Mouse (Mus musculus): ENCODE results near the gene Wfdc3. TPM values are rescaled to one million over a fixed set of nuclear protein-coding genes. Genes with fewer than 3 reads are reported as not detected.
"Not testable (repeated sequence)": the region's sequence is repeated elsewhere in the genome, so short reads cannot be mapped to it uniquely, and the experiment has no call there.

The Wfdc3 gene
- total RNA-seq, 2 experiments from 2014 or later = not detected

GRCm38 (mm10) chr2:164737377-164738090 lies 8.2 kb downstream of the Wfdc3 start:
- DNase-seq = no peak

GRCm38 (mm10) chr2:164735446-164735845 lies 10.3 kb downstream of the Wfdc3 start:
- DNase-seq = no peak

- DNase-seq = no peak
Measured at GRCm38 (mm10) chr2:164734839-164735238, 10.9 kb downstream of the Wfdc3 start.

GRCm38 (mm10) chr2:164733259-164733658 lies 12.5 kb downstream of the Wfdc3 start:
- DNase-seq = no peak

DNA sequence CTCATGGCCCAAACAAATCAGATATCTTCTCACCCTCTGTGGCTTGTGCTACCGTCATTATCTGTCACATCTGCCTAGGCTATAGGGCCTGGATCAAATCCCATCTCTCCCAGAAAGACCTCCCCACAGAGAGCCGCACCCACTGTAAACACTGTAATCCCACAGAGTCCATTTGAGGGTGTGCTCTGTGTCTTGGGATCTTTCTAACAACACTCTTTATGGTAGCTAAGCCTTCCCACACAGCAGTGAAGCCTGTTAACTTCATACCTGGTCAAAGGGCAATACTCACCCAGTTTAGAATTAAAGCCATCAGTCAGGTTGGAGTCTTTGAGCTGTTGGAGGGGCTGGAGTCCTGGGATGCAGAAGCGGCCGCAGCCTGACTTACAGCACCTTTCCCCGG lies 14.0 kb downstream of the Wfdc3 start:
- DNase-seq = no peak

DNA sequence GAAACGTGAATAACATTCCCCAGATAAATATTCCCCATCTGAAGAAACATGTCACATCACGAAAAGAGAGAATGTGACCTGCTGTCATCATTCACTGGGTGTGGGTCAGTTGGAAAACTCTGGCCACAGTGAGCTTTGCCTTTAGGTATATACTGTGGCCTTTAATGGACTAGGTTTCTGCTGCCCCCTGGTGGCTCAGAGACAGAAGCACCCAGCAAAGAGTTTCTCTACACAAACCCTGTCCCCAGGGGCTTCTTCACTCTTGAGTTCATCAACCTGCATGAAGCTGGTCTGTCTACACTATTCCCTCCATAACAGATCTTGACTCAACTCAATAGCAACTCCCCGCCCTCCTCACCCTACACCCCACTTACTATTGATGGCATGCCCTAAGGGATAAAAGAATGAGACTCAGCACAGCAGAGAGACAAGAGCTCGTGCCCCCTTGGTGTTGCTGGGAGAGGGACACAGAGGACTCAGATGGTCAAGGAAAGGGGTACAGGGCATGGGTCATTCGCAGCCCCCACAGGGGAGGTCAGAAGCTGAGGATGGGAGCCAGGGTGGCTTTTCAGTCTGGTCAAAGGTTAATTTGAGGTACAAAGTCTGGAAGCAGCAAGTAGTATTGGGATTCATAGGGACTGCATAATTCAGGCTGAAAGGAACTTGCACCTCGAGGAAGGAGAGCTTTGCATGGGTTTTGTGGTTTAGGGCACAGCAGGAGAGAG lies 19.7 kb downstream of the Wfdc3 start:
- DNase-seq = peak; percentile 63

DNA sequence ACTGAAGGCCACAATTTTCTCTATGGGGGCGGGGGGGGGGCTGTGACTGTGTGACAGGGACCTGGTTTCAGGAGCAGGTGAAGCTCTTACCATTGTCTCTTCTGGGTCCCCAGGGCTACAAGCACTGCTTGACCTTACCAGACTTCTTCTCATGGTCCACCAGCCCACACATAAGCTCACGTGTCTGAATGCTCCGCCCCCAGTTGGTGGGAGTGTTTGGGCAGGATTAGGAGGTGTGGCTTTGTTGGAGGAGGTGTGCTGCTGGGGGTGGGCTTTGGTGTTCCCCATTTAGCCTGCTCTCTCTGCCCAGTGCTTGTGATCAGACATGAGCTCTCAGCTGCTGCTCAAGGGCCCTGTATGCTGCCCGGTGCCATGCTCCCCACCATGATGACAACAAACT lies 22.5 kb downstream of the Wfdc3 start:
- no peak for DNase-seq

DNA sequence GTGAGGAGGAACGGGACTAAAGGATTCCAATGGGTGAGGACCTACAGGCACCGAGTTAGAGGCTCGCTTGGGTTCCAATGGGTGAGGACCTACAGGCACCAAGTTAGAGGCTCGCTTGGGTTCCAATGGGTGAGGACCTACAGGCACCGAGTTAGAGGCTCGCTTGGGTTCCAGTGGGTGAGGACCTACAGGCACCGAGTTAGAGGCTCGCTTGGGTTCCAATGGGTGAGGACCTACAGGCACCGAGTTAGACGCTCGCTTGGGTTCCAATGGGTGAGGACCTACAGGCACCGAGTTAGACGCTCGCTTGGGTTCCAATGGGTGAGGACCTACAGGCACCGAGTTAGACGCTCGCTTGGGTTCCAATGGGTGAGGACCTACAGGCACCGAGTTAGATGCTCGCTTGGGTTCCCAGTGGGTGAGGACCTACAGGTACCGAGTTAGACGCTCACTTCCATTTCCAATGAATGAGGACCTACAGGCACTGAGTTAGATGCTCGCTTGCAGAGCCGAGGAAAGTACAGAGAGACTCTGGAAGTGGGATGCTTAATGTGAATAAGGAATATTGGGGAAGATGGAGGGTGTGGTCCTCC lies 29.4 kb downstream of the Wfdc3 start:
- not testable (repeated sequence) for DNase-seq

DNA sequence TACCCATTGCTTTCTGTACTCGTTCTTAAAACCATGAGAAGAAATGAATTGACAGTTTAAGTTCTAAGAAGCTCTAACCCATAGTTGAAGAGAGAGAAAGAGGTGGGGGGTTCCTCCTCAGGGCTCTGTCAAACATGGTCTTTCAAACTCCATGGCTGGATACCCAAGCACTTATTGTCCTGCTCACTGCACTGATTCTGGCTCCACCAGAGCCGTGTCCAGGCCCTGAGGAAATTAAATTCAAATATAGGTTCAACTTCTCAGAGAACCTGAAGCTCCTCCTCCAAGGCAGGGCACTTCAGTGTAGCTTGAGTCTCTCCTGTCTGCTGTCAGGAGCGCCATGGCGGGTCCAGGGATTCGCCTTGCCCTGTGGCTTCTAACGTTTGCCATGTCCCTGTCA lies 30.7 kb downstream of the Wfdc3 start, which contains the start of gene Spint5:
Gene Spint5, plus strand, starts transcription at position 301 of the 400 bp plus-strand sequence.
- DNase-seq = no peak

DNA sequence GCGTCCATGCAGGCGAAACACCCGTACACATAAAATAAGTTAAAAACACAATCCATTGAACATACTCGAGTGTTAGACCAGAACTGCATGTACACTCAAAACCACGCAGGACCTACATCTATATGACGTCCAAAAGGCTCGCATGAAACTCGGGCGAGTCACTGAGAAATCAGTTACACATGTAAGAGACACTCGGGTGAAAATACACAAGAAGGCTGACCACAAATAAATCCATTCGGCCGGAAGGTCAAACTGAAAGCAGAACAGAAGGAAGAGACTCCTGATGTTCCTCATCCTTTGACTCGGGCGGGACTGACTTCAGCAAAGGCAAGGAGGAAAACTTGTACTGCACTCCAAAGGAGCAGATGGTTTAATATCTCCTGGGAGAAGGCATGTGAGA lies 39.7 kb downstream of the Wfdc3 start:
- no peak for DNase-seq

- DNase-seq = no peak
Measured at GRCm38 (mm10) chr2:164705328-164705727, 40.4 kb downstream of the Wfdc3 start.

GRCm38 (mm10) chr2:164704235-164704634 lies 41.5 kb downstream of the Wfdc3 start:
- no peak for DNase-seq

DNA sequence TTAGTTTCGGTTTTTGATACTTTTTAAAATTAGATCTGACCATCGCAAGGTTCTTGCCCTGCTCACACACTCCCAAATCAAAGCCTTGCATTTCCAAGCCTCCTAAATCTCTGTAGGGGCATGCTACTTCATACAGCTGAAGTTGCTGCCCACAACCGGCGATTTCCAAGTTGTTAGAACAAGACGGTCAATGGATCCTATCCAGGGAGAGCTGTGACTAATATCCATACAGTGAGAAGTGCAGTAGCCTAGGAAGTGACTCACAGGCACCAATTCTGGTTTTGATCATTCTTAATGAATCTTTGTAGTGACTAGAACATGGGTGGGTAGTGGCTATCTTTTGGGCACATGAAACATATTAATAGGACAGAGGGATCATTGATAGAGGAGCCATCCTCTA lies 44.0 kb downstream of the Wfdc3 start:
- DNase-seq = no peak

DNA sequence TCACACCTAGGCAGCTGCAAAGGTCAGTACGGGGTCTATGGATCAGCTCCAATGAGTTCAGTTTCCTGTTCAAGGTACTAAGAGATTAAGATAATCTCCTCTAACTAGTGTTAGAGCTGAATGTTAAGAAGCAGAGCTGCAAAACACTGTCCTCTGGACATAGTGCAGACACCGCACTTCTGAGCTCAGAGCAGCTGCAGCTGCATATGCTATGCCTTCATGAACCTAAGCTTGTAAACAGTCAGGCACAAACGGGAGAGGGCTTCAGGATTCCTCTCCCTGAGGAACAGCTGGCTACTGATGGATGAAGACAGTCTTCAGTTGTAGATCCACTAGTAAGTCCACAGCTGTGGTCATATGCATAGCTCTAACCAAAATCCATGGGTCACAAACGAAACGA lies 44.8 kb downstream of the Wfdc3 start:
- no peak for DNase-seq

DNA sequence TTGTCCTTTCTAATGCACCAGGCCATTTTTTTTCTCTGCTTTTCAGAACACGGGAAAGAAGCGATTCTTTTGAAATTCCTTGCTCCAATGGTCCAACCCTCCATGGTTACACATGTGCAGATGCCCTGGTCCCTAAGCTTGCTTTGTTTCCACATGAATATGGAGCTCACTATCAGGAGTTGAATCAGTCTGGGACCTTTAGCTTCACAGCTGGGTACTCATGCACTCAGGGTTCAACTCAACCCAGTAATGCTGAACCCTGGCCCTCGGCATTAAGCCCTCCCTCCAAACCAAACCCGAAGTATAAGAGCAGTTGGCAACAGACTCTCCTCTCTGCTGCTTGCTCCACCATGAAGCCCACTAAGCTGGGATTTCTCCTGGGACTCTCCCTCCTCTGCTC lies 47.5 kb downstream of the Wfdc3 start, which contains the start of gene Spint4:
Gene Spint4, plus strand, starts transcription at position 301 of the 400 bp plus-strand sequence.
- no peak for DNase-seq

- DNase-seq = no peak
Measured at GRCm38 (mm10) chr2:164684807-164685206, 60.9 kb downstream of the Wfdc3 start, which contains the start of gene Wfdc13. Gene Wfdc13 (plus strand): TSS chr2:164685107.

Other genes starting within 250 kb of the Wfdc3 start
- gene Pigt, start 248.4 kb downstream of the Wfdc3 start, total RNA-seq (2021) = 10 to 100 TPM; 44.3 to 51.3 TPM
- gene Wfdc2, start 183.5 kb downstream of the Wfdc3 start, total RNA-seq (2021) = not detected
- not detected for gene Spint3, start 172.5 kb downstream of the Wfdc3 start, total RNA-seq (2021)
- not detected for gene Wfdc6a, start 160.5 kb downstream of the Wfdc3 start, total RNA-seq (2021)
- not detected for gene Eppin, start 152.3 kb downstream of the Wfdc3 start, total RNA-seq (2021)
- not detected for gene Wfdc6b, start 132.4 kb downstream of the Wfdc3 start, total RNA-seq (2021)
- not detected for gene Wfdc8, start 132.3 kb downstream of the Wfdc3 start, total RNA-seq (2021)
- gene Wfdc16, start 107.1 kb downstream of the Wfdc3 start, total RNA-seq (2021) = not detected
- not detected for gene Wfdc10, start 89.9 kb downstream of the Wfdc3 start, total RNA-seq (2021)
- not detected for gene Wfdc9, start 89.3 kb downstream of the Wfdc3 start, total RNA-seq (2021)
- gene Wfdc11, start 71.8 kb downstream of the Wfdc3 start, total RNA-seq (2021) = not detected
- not detected for gene Wfdc13, start 60.8 kb downstream of the Wfdc3 start, total RNA-seq (2021)
- gene Spint4, start 47.4 kb downstream of the Wfdc3 start, total RNA-seq (2021) = not detected
- not detected for gene Spint5, start 30.6 kb downstream of the Wfdc3 start, total RNA-seq (2021)
- gene Dnttip1, start 52 bp upstream of the Wfdc3 start, total RNA-seq (2021) = 10 to 100 TPM; 27.4 to 31.9 TPM
- 10 to 100 TPM; 14.2 to 16.9 TPM for gene Ube2c, start 24.0 kb upstream of the Wfdc3 start, total RNA-seq (2021)
- over 10,000 TPM; 13,775 to 14,965 TPM for gene Tnnc2, start 34.0 kb upstream of the Wfdc3 start, total RNA-seq (2021)
- 10 to 100 TPM; 18.1 to 20.5 TPM for gene Snx21, start 39.9 kb upstream of the Wfdc3 start, total RNA-seq (2021)
- gene Acot8, start 59.0 kb upstream of the Wfdc3 start, total RNA-seq (2021) = 10 to 100 TPM in 1 of 2 experiments, 1 to 10 TPM in 1; 9.7 to 10.4 TPM
- gene Zswim3, start 59.2 kb upstream of the Wfdc3 start, total RNA-seq (2021) = 1 to 10 TPM; 1.2 to 1.4 TPM
- gene Zswim1, start 76.8 kb upstream of the Wfdc3 start, total RNA-seq (2021) = 1 to 10 TPM; 3.5 to 4.5 TPM
- gene Spata25, start 82.6 kb upstream of the Wfdc3 start, total RNA-seq (2021) = under 1 TPM; 0.68 TPM
- 10 to 100 TPM; 53.3 to 75.2 TPM for gene Ctsa, start 86.9 kb upstream of the Wfdc3 start, total RNA-seq (2021)
- 10 to 100 TPM; 39.2 to 45.2 TPM for gene Neurl2, start 87.5 kb upstream of the Wfdc3 start, total RNA-seq (2021)
- 10 to 100 TPM; 15.2 to 18.5 TPM for gene Pltp, start 111.8 kb upstream of the Wfdc3 start, total RNA-seq (2021)
- 10 to 100 TPM; 31.2 to 34.3 TPM for gene Pcif1, start 133.4 kb upstream of the Wfdc3 start, total RNA-seq (2021)
- 10 to 100 TPM in 1 of 2 experiments, 1 to 10 TPM in 1; 8.5 to 11.0 TPM for gene Zfp335, start 165.8 kb upstream of the Wfdc3 start, total RNA-seq (2021)
- 10 to 100 TPM in 1 of 2 experiments, 1 to 10 TPM in 1; 1.2 to 96.6 TPM for gene Mmp9, start 194.8 kb upstream of the Wfdc3 start, total RNA-seq (2021)
- gene Slc12a5, start 214.9 kb upstream of the Wfdc3 start, total RNA-seq (2021) = 1 to 10 TPM; 1.4 to 1.5 TPM

Data from gastrocnemius, postnatal 10 days (tissue).